Mouse (Mus musculus): ENCODE results near the gene Wnt10a. TPM values are rescaled to one million over a fixed set of nuclear protein-coding genes. Genes with fewer than 3 reads are reported as not detected.
A peak's percentile ranks its signal among the peaks of the same experiment; 100 is the strongest.

Wnt10a gene
- total and polyA plus RNA-seq, 3 experiments = 126 to 187 (median 155) TPM

DNA sequence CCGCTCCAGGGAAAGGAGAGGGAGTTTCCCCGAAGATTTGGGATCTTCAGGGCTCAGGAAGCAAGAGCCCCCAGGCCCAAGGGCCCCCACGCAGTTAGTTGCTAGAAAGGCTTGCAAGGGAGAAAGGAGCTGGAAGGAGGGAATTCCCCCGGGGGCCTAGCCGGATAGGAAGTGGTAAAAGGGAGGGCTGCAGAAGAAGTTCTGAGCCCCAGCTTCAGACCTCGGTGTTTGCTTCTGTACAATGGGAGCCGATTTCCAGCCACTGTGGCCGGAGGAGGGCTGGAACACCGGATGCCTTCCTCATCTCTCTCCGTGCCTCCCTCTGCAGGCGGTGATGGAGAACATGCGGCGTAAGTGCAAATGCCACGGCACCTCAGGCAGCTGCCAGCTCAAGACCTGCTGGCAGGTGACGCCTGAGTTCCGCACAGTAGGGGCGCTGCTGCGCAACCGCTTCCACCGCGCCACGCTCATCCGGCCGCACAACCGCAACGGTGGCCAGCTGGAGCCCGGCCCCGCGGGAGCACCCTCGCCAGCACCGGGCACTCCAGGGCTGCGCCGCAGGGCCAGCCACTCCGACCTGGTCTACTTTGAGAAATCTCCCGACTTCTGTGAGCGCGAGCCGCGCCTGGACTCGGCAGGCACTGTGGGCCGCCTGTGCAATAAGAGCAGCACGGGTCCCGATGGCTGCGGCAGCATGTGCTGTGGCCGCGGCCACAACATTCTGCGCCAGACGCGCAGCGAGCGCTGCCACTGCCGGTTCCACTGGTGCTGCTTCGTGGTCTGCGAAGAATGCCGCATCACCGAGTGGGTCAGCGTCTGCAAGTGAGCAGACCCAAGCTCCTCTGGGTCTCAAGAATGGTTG, 11.7 kb downstream of the Wnt10a start (continued):
- TF ChIP-seq MAZ (IDR thresholded peaks at IDR 0.05; ENCODE audit: low read depth, low read length) = 0 out of 2 replicates have a peak, but pooled peaks have one; percentile 62
- 0 out of 2 replicates have a peak, but pooled peaks have one; percentile 55 for TF ChIP-seq ELF1 (IDR thresholded peaks at IDR 0.05; ENCODE audit: low read depth, low read length)
- 0 out of 2 replicates have a peak, but pooled peaks have one; percentile 4 for TF ChIP-seq KAT2A (IDR thresholded peaks at IDR 0.05; ENCODE audit: insufficient replicate concordance, low read length)
- TF ChIP-seq CHD1 (IDR thresholded peaks at IDR 0.05; ENCODE audit: low read depth, low read length) = no peak
- peak; percentile 53; the same call in 1 of the 2 replicates for TF ChIP-seq MEF2A (IDR thresholded peaks at IDR 0.05; ENCODE audit: borderline replicate concordance, low read depth, low read length)

DNA sequence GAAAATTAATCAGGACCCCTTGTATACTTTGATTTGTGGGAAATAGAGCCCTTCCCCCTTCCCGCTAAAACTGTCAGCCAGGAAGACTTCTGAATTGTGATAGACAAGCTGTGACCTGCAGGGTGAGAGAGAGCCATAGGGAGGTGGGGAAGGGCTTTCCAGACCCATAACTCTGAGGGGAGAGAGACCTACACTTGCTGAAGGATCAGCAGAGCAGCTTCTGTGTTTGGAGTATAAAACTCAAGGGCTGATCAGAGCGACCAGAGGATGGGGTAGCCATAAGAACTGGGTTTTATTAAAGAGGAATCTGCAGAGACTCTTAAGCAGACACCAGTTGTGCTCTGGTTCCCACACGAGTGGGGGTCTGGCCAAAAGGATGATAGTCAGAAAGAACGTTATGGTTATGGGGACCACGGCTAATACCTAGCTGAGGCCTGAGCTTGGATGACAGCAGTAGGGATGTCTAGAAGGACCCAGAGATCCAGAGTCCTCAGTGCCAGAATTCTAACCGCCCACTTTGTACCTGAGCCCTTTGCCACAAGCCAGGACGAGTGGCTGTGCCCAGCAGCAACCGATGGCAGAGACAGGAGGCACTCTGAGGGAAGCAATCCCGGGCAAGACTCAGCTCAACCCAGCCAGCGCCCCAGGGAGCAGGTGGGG, 13.0 kb downstream of the Wnt10a start:
- Histone ChIP-seq H3K27ac (ENCODE audit: insufficient read depth, low read depth) (peak overlapping the region; percentile 73), H3K27me3 (replicated peaks) (no peaks in the 10 kb centered on the region), H3K79me2 (replicated peaks; ENCODE audit: control insufficient read depth, extremely low read depth, insufficient read depth, poor library complexity, severe bottlenecking) (peaks cover 7% of the 10 kb centered on the region; the same call in 1 of the 2 replicates), H3K9ac (ENCODE audit: insufficient read depth, low read depth) (peak overlapping the region; percentile 62; the same call in 1 of the 2 replicates), H3K9me3 (replicated peaks; ENCODE audit: low read length) (no peaks in the 10 kb centered on the region), H3K4me1 (ENCODE audit: control insufficient read depth in 1 of 2, insufficient read depth in 2 of 2) (peaks cover 33 to 87% of the 10 kb centered on the region in 2 experiments), H3K4me2 (ENCODE audit: insufficient read depth, low read depth, poor library complexity, severe bottlenecking) (peak overlapping the region; percentile 84), H3K4me3 (replicated peaks in 1 of 3; ENCODE audit: low read depth in 2 of 3, low read length in 2 of 3, poor library complexity in 1 of 3) (peak overlapping the region in 2 of 3 experiments; percentile 47 to 57), H3K36me3 (replicated peaks in 1 of 2; ENCODE audit: control insufficient read depth in 1 of 2, insufficient read depth in 1 of 2, low read length in 1 of 2) (peaks cover 0 to 50% of the 10 kb centered on the region in 2 experiments)
- TF ChIP-seq ELF1 (IDR thresholded peaks at IDR 0.05; ENCODE audit: low read depth, low read length) (no peak), ZKSCAN1 (IDR thresholded peaks at IDR 0.05; ENCODE audit: borderline replicate concordance, low read depth, low read length) (no peak), JUND (conservative IDR thresholded peaks at IDR 0.05; ENCODE audit: low read depth, low read length) (no peak), JUN (IDR thresholded peaks at IDR 0.05; ENCODE audit: insufficient read depth, low read depth, low read length) (no peak), HCFC1 (IDR thresholded peaks at IDR 0.05; ENCODE audit: low read depth, low read length) (no peak), CTCF (conservative IDR thresholded peaks at IDR 0.05 in 1 of 2, IDR thresholded peaks at IDR 0.05 in 1 of 2; ENCODE audit: low read depth in 2 of 2, low read length in 2 of 2) (no peak), MAFK (IDR thresholded peaks at IDR 0.05; ENCODE audit: insufficient replicate concordance, low read length) (no peak), CHD1 (IDR thresholded peaks at IDR 0.05; ENCODE audit: low read depth, low read length) (peak; percentile 87; the same call in 1 of the 2 replicates), UBTF (IDR thresholded peaks at IDR 0.05; ENCODE audit: low read depth, low read length) (0 out of 2 replicates have a peak, but pooled peaks have one; percentile 32), PAX5 (IDR thresholded peaks at IDR 0.05; ENCODE audit: low read length) (no peak), E2F4 (IDR thresholded peaks at IDR 0.05; ENCODE audit: insufficient replicate concordance, low read depth, low read length) (no peak), USF1 (IDR thresholded peaks at IDR 0.05; ENCODE audit: low read depth, low read length) (no peak), KAT2A (IDR thresholded peaks at IDR 0.05; ENCODE audit: insufficient replicate concordance, low read length) (no peak), EP300 (IDR thresholded peaks at IDR 0.05; ENCODE audit: low read length) (no peak), USF2 (conservative IDR thresholded peaks at IDR 0.05; ENCODE audit: low read depth, low read length) (no peak), MAZ (IDR thresholded peaks at IDR 0.05; ENCODE audit: low read depth, low read length) (peak; percentile 59), NELFE (IDR thresholded peaks at IDR 0.05; ENCODE audit: low read depth, low read length) (no peak), BHLHE40 (IDR thresholded peaks at IDR 0.05; ENCODE audit: low read depth, low read length) (no peak), RAD21 (IDR thresholded peaks at IDR 0.05; ENCODE audit: low read depth, low read length) (no peak), CHD2 (IDR thresholded peaks at IDR 0.05; ENCODE audit: low read length) (0 out of 2 replicates have a peak, but pooled peaks have one; percentile 27), RCOR1 (conservative IDR thresholded peaks at IDR 0.05; ENCODE audit: low read depth, low read length) (no peak), TBP (conservative IDR thresholded peaks at IDR 0.05; ENCODE audit: low read depth, low read length) (no peak), ZMIZ1 (IDR thresholded peaks at IDR 0.05; ENCODE audit: low read depth, low read length) (no peak), NRF1 (IDR thresholded peaks at IDR 0.05; ENCODE audit: low read depth, low read length) (no peak), POLR2A (IDR thresholded peaks at IDR 0.05; ENCODE audit: low read depth, low read length) (peak; percentile 52), MXI1 (IDR thresholded peaks at IDR 0.05; ENCODE audit: low read depth, low read length) (no peak)
- in situ Hi-C loops (cut with MboI; ENCODE audit: low pct_ligation_motif_present, low pct_unique_long_range_greater_than_20kb, low sequenced_read_pairs) (no loop called here), dilution Hi-C loops (cut with MboI; ENCODE audit: extremely low pct_ligation_motif_present, extremely low pct_unique_long_range_greater_than_20kb, low sequenced_read_pairs) (no loop called here)
- DNase-seq (ENCODE audit: extremely low read depth) = no peak

Measured in CH12.LX (cell line).